Mouse (Mus musculus) c-Kit-negative CD71-positive TER-119-positive erythroid progenitor cells, embryonic 14.5 days (primary cell): ENCODE measurements around the gene Kcnd3.

Experiments used
- DNase-seq: peaks from one replicate; pipeline ENCODE4 v3.0.0-alpha.2; 2013; ENCODE audit warnings: low read depth, low spot score

The Kcnd3 gene

DNA sequence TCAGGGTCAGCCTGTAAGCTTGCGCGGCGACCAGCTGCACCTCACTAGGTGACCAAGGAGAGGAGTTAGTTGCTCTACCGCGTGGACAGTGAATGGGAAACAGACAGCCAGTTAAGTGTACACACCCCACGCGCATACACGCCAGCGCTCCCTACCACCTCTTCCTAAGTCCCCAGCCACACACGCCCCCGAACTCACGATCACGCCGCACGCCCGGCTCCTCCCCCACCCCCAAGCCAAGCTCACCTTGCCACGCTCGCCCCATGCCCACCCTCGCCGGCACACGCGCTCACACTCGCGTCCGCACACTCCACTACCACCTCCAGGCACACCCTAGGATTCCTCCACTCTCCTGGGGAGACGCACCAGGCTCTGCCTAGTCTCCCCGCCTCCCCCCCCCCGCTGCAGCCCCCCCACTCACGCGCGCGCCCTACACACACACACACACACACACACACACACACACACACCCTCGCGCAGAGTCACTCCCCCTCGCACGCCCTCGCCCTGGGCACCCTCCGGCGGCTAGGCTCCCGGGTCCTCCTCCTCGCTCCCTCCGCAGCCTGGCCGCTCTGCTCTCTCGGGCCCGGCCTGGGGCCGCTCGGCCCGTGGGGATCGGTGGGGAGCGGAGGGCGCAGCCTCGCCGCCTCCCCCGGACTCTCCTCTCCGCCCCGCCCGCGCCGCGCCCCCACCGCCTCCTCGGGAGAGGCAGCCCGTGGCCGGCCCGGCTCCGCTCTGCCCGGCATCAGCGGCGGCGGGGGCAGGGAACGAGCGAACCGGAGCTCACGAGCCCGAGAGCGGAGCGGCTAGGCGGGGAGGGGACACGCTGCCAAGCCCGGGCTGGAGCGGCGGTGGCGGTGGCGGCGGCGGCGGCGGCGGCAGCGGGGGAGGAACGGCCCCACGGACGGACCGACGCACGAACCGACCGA is at the start of gene Kcnd3:
Gene Kcnd3, plus strand, starts transcription at position 704 of the 929 bp plus-strand sequence.
- no peak for DNase-seq

DNA sequence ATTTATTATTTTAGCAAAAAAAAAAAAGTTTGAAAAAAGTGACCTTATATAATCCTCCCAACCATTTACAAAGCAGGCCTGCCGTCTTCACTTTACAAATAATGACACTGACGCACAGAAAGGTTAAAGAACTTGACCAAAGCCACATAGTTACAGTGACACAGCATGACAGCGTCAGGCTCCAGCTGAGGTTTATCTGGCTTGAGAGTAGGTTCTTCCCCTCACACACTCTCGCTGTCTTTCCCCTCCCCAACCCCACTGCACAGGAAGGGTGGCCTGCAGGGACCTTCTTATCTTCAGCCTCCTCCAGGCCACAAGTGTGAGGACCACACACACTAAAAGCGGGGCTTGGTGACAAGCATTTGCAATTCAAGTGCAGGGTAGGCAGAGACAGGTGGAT is 49.5 kb upstream of the Kcnd3 start:
- no peak for DNase-seq

- no peak for DNase-seq
Observed at GRCm38 (mm10) chr3:105403410-105404076, 48.6 kb upstream of the Kcnd3 start.

GRCm38 (mm10) chr3:105404077-105404446 is 48.1 kb upstream of the Kcnd3 start:
- no peak for DNase-seq

DNA sequence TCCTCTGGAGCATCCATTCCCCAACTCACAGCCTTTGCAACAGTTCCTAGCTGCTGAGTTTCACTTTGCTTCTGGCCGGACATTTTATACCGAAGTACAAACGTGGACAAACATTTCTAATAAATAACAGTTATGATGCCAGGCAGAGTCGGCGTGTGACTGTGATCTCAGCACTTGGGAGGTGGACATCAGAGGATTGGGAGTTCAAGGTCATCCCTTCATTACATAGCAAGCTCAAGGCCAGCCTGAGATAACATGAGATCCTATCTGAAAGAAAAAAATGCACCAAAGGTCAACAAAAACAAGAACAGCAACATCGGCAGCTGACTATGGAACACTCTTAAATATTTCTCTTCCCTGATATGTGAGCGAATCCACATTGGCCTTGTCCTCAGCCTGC is 46.6 kb upstream of the Kcnd3 start:
- no peak for DNase-seq

DNA sequence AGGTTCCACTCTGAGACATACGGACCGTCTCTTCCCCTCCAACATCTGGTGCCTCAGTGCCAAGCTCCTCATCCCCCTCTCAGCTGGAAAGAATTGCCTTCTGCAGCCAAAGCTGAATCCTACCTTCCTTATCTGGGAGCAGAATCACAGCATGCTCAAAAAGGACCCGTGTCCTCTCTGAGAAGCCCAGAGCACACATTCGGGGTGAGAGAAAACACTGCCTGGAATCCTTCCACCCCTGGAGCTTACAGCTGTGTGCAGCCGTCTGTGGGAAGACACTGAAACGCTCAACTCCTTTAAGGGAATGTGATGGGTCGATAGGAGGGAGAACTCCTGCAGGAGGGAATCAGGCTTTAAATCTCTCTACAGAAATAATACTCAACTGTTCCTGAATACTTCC is 46.1 kb upstream of the Kcnd3 start:
- no peak for DNase-seq

- no peak for DNase-seq
Observed at GRCm38 (mm10) chr3:105408211-105408610, 43.9 kb upstream of the Kcnd3 start.

DNA sequence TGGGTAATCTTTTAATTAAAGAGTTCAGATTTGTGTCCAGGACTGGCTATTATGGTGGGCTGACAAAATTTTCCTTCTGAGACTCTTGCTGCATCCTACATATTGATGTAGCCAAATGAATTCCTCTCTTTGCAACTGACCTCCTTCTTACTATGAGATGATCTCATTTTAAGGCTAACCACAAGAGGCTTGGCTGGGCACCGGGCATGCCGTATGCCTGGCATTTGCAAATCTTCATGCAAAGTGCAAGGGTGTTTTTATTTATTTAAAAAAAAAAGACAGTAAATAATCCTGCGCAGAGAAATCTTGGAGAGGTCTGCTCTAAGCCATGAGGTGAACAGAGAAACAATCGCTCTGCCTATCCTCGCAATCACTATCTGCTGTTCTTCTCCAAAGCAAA is 41.3 kb upstream of the Kcnd3 start:
- no peak for DNase-seq

DNA sequence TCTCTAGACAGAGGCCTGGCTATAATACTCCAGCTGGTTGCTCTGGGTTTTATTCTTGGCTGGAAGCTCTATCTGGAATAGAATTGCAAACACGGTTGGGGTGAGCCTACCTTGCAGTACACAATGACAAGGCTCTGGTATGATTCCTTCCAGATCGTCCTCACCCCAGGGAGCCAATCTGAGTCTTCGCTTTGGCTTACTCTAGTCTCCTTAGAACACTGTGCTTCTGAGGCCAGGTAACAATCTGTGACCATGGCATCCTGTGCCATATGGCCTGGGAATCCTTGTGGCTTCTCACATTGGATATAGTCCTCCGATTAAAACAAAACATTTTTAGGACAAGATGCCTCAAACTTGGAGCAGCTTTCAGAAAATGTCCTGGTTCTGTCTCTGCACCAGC is 40.4 kb upstream of the Kcnd3 start:
- DNase-seq: no peak

DNA sequence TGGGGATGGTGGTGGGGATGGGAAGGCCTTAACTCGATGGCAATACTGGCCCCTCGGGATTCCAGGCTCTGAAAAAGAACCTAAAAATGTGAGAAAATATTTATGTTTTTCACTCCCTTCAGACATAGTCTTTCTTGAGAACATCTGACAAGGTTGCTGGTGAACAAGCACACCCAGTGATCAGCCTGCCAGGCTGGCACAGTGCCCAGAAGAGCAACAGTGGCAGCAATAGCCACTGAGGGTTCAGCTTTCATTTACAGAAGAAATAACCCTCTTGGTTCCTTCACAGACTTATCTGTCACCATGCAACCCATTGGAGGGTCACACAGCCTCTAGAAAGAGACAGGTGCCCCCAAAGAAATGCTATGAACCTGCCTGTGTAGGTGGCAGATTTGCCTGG is 39.9 kb upstream of the Kcnd3 start:
- no peak for DNase-seq

- no peak for DNase-seq
Observed at GRCm38 (mm10) chr3:105412681-105413080, 39.4 kb upstream of the Kcnd3 start.

DNA sequence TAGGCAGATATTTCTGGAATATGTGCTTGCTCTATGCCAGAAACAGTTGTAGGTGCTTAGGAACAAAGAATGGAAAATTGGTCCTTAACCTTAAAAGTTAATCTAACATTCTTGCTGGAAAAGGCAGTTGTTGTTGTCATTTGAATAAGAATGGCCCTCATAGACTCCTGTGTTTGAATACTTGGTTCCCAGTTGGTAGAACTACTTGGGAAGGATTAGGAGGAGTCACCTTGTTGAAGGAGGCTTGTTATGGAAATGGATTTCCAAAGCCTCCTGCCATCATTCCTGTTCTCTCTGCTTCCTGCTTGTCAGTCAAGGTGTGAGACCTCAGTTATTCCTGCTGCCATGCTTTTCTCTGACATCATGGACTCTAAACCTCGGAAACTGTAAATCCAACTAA is 33.7 kb upstream of the Kcnd3 start:
- DNase-seq: no peak

DNA sequence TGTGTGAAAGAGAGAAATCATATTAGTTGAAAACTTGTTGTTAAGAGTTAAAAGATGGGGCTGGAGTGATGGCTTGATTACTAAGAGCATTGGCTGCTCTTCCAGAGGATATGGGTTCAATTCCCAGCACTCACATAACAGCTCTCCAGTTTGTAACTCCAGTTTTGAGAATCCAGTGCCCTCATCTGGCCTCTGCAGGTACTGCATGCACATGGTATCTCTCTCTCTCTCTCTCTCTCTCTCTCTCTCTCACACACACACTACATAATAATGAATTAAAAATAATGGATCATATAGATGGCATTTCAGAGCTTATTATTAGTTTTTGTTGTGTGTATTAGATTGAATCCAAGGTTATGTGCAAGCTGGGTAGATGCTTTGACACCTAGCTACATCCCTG is 29.7 kb upstream of the Kcnd3 start:
- no peak for DNase-seq

DNA sequence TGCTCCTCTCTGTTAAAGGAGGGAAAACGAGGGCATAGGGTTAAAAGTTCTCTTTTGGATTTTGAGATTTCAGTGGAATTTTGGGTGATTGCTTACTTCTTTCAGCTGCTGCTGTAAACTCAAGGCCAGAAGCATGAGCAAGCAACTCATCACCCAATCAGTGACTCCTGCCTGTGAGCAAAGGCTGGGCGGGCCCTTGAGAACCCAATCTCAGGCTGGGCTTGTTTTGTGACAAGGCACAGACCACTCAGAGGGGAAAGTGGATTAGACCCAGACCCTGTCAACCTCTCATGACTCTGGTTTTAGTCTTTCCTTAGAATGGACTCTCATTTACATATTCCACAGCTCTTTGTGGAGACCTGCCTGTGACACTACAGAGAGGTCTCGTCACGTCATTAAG is 28.7 kb upstream of the Kcnd3 start:
- DNase-seq: no peak

GRCm38 (mm10) chr3:105428586-105428985 is 23.5 kb upstream of the Kcnd3 start:
- DNase-seq: no peak

- no peak for DNase-seq
Observed at GRCm38 (mm10) chr3:105436383-105436782, 15.7 kb upstream of the Kcnd3 start.

DNA sequence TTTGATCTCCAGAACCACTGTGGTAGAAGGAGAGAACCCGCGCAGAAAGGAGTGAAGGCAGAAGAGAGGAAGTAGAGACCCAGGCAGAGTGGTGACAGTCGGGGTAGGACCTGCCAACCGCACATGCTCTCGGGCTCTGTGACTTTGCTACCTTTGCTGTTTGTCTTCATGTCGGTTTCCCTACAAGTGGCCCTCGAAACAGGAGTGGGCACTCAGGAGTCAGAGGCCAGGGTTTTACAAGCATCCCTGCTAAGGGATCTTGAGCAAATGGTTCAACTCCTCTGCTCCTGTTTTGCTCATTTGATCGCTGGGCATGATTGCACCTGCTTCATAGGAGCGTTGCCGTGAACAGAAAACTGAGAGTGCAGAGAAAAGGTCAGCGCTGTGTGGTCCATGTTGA is 15.2 kb upstream of the Kcnd3 start:
- DNase-seq: no peak

DNA sequence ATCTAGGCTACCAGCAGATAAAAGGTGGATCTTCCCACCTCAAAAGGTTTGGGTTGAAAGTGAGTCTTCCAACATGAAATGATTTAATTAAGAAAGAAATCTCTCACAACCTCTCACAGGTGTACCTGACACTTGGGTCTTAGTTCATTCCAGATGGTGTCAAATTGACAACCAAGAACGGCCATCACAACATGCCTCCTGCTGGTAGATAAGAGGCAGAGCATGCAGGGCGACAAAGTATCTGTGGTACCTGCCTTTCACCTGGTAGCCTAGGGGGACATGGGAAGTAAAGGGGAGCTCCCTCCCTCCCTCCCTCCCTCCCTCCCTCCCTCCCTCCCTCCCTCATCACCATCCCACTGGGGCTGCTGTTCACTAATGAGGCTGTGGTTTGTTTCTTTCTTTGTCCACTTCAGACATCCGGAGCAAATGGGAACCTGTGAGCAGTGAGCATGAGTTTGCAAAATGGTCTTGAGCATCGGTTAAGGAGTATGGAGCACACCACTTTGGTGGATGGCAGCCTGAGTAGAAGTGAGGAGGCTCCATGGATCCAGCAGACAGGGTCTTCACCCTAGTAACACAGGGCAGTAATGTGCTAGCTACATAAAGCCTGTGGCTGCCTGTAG is 11.1 kb upstream of the Kcnd3 start:
- no peak for DNase-seq

DNA sequence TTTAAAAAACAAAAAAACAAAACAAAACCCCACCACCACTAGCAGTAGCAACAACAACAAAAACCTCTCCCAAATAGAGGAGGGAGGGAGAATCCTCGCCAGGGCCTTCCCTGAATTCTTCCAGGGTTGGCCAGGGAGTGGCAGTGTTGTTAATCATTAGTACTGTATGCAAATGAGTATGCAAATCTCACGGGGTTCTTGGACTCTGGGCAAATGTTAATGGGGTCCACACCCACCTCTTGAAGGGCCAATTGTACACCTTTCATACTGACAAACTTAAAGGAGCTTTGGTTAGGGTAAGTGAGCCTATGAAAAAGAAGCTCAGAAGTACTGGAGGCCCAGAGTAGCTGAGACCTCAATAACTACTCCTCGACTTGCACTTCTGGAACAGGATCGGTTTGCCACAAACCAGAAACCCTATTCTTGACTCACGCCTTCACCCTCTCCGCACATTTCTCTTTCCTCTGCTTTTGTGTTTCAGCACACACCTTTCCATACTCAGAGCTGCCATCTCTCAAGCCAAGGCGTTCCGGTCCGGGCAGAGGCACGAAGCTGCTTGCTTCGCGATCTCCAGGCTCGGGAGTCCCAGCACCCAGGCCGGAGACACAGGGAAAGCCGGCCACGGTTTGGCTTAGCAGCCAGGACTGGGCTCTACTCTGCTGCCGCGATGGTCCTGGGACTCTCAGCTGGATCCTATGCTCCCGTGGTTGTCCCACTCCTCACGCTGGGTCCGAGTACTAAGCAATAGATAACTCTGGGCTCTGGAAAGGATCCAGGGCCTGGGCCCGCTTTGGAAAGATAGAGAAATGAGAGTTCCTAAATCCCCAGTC is 1.3 kb upstream of the Kcnd3 start:
- DNase-seq: no peak

DNA sequence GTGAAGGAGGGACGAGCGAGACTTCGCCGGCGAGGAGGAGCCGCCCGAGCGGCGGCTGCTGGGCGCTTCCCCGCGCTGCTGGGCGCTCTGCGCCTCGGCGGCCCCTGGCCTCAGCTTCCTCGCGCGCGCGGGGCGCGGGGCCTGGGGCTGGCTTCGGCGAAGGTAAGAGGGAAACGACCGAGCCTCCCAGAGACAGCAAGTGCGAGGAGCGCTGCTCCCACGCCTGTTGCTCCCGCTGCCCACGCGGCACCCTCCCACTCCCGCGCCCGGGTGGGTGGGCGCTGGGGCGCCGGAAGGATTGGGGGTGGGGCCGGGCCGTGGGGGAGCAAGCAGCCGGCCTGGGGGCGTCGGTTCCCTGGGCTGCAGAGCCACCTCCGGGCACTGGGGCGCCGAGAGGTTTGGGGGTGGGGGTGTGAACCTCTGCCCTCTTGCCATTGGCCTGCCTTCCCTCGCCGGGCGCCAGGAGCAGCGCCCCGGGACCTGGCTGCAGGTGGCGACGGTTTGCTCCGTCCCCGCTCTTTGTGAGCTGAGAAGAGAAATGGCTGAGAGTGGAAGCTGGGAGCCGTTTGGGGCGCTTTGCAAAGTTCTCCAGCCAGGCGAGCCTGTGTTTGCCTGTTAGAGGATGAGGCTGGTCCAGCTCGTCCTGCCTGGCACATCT is 555 bp downstream of the Kcnd3 start:
- DNase-seq: no peak

- DNase-seq: no peak
Observed at GRCm38 (mm10) chr3:105453214-105453950, 1.3 kb downstream of the Kcnd3 start.
